Mouse (Mus musculus) thymus, postnatal 4 days (tissue): ENCODE results near the gene Slc16a9.
A peak's percentile ranks its signal among the peaks of the same experiment; 100 is the strongest.
"Not testable (repeated sequence)": the region's sequence is repeated elsewhere in the genome, so short reads cannot be mapped to it uniquely, and the experiment has no call there.

Experiments used
- DNase-seq: peaks from one replicate; pipeline ENCODE4 v3.0.0; 2021

Slc16a9 gene

DNA sequence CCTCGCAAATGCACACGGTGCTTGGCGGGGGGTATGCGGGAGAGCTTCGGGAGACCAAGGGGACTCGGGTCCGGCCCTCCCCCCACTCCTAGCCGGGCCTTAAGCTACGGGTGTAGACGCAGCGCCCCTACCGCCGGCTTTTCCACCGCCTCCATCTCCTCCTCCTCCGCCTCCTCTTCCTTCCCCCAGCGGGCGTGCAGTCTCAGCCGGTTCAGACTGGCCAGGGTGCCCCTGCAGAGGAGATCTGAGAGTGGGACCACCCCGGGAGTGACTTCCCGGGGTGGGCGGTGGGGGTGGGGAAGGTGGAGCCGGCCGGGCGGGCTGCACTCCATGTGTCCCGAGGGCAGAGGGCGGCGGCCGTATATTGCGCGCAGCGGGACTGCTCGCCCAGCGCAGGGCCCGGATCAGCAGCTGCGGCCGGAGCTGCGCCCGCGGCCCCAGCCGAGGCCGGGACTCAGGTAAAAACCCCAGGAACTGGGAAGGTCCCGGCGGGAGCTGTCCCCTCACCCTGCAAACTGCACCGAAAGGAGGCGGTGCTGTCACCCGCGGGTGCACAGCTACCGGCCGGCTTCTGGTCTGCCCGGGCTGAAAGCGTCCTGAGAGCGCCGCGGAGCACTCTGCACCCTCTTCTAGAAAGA, at the start of gene Slc16a9:
Gene Slc16a9, plus strand, starts transcription at position 180 of the 638 bp plus-strand sequence.
- DNase-seq: peak; percentile 45

DNA sequence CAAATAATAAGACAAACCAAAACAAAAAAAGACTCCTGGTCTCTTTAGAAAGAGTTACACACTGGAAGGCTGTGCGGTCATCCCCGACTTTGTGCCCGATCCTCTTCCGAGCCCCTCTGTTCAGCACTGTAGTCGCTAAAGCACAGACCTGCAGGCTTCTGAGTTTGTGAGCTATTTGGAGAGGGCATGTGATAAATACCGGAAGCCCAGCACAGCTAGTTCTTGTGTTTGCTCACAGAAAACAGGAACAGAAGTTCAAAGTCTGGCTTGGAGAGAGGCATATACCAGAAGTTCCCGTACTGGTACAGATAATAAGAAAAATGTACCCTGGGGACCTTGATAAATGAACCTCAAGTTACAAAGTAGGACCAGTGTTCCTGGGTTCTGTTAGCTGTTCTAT, 49.6 kb upstream of the Slc16a9 start:
- DNase-seq: no peak

DNA sequence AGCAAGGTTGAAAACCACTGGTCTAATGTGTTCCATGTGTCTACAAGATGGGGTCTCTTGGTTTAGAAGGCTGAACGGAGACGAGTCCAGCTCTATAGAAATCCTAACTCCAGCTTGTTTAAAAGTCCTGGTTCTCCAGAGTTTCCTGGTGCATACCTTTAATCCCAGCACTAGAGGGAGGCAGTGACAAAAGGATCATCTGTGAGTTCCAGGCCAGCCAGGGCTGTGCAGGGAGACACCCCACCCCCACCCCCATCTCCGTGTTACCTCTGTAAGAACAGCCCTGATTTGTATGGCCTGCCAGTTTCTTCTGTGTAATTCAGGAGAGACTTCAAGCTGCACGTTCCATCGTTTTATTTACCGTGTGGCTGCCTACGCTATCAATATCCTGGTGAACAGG, 49.1 kb upstream of the Slc16a9 start:
- DNase-seq: no peak

DNA sequence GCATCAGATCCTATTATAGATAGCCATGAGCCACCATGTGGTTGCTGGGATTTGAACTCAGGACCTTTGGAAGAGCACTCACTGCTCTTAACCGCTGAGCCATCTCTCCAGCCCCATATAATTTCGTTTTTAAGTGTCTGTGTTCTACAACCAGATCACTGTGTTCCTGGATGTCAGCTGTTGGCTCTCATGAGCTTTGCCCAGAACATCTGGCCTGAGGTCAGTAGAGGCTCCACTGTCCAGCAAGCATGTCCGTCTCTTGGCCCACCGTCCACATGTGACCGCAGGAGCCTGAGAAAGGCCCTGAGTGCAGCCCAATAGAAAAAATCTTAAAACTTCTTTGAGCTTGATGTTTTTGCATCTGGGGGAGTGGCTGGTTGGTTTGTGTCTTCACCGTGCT, 48.2 kb upstream of the Slc16a9 start:
- no peak for DNase-seq

DNA sequence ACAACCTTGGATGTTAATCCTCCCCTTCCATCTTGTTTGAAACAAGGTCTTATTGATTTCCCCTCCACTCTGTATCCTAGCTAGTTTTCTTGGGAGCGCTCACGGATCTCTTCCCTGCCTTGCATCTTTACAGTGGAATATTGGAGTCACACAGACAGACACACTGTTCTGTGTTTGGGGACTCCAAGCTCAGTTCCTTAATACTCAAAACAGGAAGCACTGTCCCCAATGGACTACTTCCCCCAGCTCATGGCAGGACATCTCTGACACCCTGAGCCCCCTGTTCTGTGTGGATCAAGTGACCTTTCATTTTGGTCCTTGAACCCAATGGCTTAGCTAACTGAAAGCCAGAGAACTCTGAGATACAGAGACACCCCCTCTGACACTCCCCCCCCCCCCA, 47.3 kb upstream of the Slc16a9 start:
- no peak for DNase-seq

DNA sequence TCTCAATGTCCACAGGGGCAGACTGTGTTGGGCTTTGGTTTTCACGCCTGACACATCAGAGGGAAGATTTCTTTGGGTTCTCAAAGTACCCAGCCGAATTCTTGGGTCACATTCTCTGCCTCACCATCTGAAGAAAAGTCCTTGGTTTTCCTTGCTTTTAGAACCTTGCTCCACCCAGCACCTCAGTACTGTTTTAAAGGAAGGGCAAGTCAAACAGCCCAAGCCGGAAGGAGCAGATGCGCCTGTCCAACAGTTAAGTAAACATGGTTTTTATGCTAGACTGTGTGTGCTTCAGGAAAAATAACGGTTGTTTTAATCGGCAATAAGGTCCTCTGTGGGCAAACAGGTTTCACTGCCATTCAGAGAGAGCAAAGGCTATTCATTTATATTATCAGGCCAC, 46.9 kb upstream of the Slc16a9 start:
- no peak for DNase-seq

DNA sequence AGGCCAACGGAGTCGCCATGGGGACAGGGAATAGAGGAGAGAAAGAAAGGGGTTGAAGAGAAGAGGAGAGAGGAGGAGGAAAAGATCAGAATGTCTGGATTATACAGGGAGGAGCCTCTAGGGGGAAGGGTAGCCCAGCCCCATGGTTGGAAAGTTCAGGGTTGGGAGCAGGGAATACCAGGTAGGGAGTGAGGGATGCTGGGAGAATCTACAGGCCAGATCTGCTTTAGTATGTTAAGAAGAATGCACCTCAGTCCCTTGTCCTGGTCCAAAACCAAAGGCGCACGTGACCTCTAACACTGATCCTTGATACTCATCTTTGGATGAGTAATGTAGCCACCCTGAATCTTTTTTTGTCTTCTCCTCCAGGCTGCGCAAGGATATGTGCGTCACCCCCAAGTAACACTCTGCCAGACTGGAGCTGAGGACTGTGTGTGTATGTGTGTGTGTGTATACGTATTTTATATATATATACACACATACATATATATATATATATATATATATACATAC, 45.9 kb upstream of the Slc16a9 start:
- DNase-seq: no peak

DNA sequence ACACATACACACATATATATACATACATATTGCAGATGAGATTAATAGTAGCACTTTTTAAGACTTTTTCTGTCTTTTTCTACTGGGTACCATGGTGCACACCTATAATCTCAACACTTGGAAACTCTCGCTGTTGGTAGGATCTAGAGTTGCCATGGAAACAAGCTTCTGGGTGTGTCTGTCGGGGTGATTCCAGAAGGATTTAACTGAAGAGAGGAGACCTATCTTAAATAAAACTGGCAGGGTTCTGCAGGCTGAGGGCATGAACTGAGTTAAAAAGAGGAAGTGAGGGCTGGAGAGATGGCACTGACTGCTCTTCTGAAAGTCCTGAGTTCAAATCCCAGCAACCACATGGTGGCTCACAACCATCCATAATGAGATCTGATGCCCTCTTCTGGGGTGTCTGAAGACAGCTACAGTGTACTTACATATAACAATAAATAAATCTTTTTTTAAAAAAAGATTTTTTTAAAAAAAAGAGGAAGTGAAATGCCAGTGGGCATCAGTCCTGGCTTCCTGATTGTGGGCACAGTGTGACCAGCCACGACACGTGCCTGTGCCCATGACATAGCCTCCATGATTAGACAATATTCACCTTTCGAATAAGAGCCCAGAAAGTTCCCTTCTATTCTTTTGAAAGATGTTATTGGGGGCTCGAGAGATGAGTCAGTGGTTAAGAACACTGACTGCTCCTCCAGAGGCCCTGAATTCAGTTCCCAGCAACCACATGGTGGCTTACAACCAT, 45.3 kb upstream of the Slc16a9 start:
- DNase-seq: no peak

DNA sequence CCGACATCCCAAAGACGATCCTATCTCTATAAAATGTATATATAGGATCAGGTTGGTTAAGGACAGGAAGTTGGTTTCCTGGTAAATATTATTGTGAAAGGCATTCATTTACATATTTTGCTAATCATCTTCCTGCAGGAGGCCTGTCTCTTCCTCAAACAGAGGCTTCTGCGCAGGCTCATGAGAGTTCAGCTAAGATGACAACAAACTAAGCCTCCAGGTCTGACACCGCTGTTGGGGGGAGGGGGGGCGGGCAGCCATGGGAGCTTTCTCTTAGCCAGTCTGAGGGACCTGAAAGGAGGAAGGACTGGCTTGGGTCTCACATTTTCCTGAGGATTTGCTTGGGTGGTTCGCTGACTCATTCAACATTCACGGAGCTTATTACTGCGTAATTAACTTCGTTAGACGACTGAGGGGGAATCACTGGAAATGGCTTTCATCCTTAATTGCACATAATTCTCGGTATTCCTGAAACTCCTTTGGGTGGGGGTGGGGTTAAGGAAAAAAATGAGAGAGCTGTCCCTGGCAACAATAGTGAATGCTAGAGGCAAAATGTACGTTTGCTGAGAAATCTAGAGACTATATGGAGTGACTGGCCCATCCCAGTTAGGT, 43.9 kb upstream of the Slc16a9 start:
- no peak for DNase-seq

DNA sequence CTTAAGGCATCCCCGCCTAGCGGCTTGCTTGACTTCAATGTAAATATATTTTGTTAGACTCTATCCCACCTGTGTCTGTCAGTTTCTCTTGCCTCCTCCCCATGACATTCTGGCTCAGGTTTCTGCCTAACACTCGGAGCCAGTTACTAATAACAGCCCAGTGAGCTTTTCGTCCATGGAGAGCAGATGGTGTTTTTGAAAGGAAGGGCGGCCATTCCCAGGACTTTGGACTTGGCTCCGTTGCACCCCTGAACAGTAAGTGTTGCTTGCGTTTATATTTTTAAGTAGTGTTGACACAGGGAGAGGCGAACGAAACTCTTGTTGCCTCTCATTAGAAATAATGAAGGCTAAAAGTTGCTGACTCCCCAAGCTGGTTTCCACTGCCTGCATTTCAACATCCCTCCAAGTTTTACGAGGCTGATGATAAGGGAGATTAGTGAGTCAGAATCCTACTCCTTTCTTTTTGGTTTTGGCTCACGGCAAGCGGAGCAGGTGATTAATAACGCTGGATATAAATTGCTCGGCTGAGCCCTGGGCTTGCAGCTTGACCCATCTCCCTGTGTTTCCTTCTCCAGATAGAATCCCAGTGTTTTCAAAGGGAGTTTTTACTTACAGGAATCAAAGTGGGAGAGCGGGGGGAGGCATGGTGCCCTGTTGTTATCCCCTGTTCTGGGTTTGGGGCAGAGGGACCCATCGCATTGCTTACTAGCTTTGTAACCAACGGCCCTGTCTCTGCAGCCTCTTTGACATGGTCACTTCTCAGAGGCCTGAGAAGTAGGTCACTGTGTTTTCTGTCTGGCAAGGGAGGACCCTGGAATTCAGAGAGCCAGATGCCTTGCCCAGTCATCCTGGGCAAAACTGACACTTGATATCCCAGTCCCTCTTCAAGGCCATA, 40.1 kb upstream of the Slc16a9 start, which contains the start of gene Mrln:
Gene Mrln, plus strand, starts transcription at position 160 of the 895 bp plus-strand sequence.
- no peak for DNase-seq

DNA sequence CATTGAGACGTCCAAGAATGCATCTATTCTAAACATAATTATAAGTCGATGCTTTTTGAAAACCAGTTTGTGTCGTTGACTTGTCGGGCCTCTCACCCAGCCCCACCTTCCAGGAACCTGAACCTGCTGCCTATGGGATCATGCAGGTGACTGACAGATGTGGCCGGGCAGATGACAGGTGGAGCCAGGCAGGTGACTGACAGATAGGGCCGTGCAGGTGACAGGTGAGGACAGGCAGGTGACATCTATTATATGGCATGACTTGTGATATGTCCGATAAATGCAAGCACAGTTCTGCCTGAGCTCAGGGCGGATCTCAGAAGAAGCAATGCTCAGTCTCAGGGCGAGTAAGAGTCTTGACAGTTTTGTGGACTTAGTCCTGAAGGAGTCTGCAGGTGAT, 33.6 kb upstream of the Slc16a9 start:
- no peak for DNase-seq

DNA sequence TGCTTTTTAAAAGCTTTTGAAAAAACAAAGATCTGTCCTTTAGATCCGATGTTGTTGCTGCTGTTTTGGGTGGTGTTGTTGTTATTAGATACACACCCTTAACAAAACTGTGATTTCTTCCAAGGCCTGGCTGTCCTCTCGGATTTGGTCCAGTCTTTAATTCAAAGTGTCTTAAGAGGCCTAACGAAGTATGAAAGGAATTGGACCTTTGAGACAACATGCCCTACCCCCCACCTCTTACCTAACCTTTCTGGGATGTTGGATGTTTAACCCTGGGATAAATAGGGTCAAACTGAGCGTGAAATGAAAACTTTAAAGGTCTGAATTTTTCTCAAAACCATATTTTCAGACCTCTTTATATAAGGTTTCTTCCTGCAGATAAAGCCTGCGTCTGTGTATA, 23.9 kb upstream of the Slc16a9 start:
- DNase-seq: no peak

DNA sequence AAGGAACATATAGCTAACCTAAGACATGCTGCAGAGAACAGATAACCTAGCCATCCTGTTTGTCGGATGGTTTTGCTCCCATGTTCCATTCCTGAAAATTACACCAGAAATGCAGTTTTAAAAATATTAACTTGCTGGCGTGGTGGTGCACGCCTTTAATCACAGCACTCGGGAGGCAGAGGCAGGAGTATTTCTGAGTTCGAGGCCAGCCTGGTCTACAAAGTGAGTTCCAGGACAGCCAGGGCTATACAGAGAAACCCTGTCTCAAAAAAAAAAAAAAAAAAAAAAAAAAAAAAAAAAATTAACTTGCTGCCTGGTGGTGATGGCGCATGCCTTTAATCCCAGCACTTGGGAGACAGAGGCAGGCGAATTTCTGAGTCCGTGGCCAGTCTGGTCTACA, 22.7 kb upstream of the Slc16a9 start:
- DNase-seq: not testable (repeated sequence)

DNA sequence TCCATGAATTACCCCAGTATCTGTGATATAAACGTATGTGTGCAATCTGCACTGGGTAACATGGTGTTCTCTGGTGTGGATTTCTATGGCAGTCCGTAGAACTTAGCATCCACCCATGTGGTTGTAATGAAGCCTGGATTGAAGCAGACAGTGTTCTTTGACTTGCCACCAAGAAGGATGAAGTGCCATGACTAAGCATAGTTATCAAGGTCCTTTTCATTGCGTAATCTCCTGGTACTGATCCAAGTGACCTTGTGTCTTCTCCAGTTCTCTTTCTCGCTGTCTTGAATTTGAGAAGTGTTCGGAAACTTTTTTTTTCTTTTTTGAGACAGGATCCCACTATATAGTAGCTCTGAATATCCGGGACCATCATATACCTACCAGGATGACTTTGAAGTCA, 20.3 kb upstream of the Slc16a9 start:
- DNase-seq: no peak

DNA sequence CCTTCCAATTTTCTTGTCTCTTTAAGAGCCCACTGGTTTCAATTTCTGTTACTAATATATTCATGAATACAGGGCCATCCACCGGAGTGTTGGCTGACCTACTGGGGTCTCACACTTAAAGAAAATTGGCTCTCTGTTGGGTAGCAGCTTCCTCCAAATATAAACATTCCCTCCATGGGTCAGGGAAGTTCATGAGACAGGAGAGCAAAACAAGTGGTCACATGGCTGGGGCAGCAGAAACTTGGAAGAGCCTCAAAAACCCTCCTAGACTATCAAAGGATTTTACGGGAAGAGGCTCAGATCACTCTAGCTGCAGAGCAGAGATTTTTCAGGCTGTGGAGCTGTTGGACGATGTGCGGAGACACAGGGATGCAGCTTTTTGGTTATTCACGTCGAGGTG, 19.1 kb upstream of the Slc16a9 start:
- no peak for DNase-seq

DNA sequence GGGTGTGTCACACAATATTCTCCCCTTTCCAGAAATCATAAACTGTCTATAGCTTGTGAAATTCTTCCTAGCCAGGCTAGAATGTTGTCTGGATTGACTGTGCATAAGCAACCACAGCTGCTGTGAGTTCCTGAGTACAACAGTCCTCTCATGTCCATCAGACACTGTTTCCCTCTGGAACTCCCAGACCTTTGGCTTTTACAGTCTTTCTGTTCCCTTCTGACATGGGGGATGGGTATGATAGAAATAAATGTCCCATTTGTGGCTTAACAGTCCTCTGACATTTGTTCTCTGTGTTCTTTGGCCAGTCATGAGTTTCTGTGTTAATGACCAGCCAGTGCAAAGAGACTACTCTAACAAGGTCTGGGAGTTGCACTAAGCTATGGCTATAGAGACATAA, 18.3 kb upstream of the Slc16a9 start:
- no peak for DNase-seq

DNA sequence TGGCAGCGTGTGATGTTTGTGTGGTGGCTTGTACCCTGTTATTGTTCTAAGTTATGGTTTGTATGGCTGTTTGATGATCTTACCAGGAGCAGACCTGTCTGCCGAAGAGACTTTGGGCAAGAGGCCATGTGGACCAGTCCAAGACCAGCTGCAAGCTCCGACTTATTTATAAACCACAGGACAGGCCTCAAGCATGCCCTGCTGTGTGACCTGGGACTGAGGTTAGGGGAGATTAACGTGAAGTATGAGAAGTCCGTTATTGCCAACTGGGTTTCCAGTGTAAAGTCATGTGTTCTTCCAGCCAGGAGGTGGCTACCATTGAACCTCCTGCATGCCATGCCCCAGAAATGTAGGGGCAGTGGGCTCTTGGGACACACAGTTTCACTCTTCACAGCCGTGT, 14.5 kb upstream of the Slc16a9 start:
- DNase-seq: no peak

DNA sequence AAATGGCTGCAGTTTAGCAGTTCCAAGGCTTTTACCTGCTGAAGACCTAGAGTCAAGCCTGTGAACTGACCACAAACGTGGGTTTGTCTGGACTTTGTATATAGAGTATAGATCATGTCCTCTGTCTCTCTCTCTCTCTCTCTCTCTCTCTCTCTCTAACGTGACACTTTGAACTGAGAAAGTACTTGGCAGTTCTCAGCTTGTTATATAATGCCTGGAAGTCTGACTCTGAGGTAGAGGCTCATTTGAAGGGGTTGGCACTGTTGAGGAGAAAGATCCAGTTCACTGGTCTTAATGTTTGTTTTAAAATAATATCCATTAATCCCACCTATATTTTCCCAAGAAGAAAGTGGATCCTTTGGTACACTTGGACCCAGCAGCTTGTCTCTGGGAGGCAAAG, 7.0 kb upstream of the Slc16a9 start:
- no peak for DNase-seq

DNA sequence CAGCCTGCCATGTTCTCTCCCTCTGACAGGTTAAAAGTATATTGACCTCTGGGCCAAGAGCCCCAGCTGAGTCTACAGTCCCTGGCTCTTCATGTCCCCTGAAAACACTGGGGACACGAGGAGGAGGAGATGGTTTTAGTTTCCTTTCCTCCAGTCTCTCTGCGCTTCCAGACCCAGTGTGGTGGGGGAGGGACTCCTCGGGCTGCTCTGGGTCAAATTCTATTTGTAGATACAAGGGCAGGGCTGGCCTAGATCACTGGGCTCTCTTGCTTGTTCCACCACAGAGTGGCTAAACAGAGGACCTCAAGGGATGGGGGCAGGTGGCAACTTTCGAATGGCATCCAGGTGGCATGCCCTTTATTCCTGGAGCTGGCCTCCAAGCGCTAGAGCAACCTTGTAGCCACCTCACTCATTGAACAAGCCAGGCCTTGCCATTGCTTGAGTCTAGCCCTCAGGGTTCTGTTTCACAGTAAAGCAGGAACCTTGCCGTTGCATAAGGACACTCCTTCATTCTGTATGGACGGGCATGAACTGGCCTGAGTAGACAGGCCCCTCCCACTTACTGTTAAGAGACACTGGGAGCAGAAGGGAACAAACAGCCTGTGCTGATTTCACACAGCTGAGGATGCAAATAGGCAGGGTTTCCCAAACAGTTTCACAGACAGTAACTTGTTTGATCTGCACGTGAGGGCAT, 2.0 kb upstream of the Slc16a9 start:
- no peak for DNase-seq

DNA sequence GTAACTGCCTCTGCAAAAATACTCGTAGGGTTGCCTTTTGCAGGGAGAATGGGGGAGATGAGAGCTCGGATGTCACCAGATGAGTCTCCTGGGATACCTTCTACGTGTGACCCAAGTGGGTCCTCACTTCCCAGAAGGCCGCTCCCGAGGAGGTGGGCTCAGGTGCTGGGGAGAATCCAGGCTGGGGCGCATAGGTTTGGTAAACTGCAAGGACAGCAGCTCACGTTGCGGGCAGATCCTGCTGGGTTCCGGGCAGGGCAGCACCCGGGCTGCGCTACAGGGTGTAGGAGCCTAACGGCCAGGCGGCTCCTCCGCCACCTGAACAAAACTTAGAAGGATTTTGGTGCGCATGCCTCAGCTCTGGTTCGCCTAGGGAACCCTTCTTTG, 652 bp downstream of the Slc16a9 start:
- no peak for DNase-seq

DNA sequence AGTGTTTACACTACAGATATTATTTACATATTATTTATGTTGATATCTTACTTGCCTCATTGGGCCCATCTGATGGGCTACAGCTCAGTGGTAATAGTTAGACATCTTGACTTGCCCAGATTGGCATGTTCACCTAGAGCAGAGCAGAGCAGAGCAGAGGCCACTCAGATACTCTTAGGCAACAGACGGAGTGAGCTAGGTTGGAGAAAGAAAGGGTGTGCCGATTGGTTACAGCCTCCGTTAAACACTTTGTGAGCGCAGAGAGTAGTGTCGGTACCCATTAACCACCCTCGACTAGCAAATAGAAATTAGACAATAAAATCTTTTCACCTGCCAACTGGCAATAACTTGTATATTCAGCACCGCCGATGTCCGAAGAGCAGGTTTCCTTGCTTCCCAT, 1.2 kb downstream of the Slc16a9 start:
- no peak for DNase-seq

DNA sequence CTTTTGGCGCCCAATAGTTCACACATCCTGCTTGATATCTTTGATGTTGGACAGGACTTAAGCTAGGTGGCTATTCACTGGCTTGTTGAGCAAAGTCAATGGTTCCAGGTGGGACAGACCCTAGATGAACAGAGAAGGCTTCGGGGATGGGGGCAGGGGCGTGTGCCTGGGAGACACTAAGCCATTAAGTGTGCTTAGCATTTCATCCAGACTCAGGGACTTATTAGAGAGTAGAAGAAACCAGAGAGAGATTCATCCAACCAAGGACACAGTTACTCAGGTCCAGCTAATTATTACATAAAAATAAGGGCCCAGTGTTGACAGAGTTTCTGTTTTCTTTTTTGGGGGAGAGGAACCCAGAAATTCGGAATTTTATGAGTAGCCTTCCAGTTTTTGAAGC, 5.5 kb downstream of the Slc16a9 start:
- DNase-seq: no peak

DNA sequence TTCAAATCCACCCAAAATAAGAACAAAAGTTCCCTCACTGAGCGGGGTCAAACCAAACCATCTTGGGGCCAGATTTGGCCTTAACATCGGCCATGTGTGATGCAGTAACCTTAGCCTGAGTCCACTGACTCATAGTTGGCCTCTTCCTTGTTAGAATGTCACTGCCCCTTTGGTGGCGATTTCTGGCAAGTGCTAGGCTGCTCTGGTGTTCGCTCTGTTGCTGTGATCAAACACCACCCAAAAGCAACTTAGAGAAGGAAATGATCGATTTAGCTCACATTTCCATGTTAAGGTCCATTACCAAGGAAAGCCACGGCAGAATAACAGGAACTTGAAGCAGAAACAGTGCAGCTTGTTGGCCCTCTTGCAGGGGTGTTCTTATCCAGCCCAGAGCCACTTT, 5.9 kb downstream of the Slc16a9 start:
- no peak for DNase-seq
